Mouse (Mus musculus): Measurements from ENCODE around the gene Kif1bp.
"Not testable (repeated sequence)": the region's sequence is repeated elsewhere in the genome, so short reads cannot be mapped to it uniquely, and the experiment has no call there.

Gene Kif1bp

GRCm38 (mm10) chr10:62578338-62579100 lies at the start of gene Kif1bp:
Gene Kif1bp, minus strand, starts transcription at chr10:62578457.
- in situ Hi-C loops (cut with MseI, MboI): no loop called here

GRCm38 (mm10) chr10:62604161-62604560 lies 25.9 kb upstream of the Kif1bp start:
- in situ Hi-C loops (cut with MseI, MboI): no loop called here

GRCm38 (mm10) chr10:62603233-62604030 lies 25.2 kb upstream of the Kif1bp start:
- in situ Hi-C loops (cut with MseI, MboI): no loop called here

- in situ Hi-C loops (cut with MseI, MboI): no loop called here
Measured at GRCm38 (mm10) chr10:62602177-62603040, 24.2 kb upstream of the Kif1bp start, which contains the start of gene Ddx21. Gene Ddx21, minus strand, starts transcription at chr10:62602281.

- in situ Hi-C loops (cut with MseI, MboI): no loop called here
Measured at GRCm38 (mm10) chr10:62601833-62602176, 23.5 kb upstream of the Kif1bp start.

GRCm38 (mm10) chr10:62601053-62601791 lies 23.0 kb upstream of the Kif1bp start:
- in situ Hi-C loops (cut with MseI, MboI): no loop called here

GRCm38 (mm10) chr10:62600056-62600455 lies 21.8 kb upstream of the Kif1bp start:
- in situ Hi-C loops (cut with MseI, MboI): no loop called here

- in situ Hi-C loops (cut with MseI, MboI): not testable (repeated sequence)
Measured at GRCm38 (mm10) chr10:62599311-62599710, 21.1 kb upstream of the Kif1bp start.

GRCm38 (mm10) chr10:62592496-62592895 lies 14.2 kb upstream of the Kif1bp start:
- in situ Hi-C loops (cut with MseI, MboI): no loop called here

GRCm38 (mm10) chr10:62590200-62590599 lies 11.9 kb upstream of the Kif1bp start:
- in situ Hi-C loops (cut with MseI, MboI): no loop called here

- in situ Hi-C loops (cut with MseI, MboI): no loop called here
Measured at GRCm38 (mm10) chr10:62588616-62589015, 10.4 kb upstream of the Kif1bp start.

- in situ Hi-C loops (cut with MseI, MboI): no loop called here
Measured at GRCm38 (mm10) chr10:62583245-62583644, 5.0 kb upstream of the Kif1bp start.

GRCm38 (mm10) chr10:62582701-62583100 lies 4.4 kb upstream of the Kif1bp start:
- in situ Hi-C loops (cut with MseI, MboI): no loop called here

- in situ Hi-C loops (cut with MseI, MboI): no loop called here
Measured at GRCm38 (mm10) chr10:62582263-62582662, 4.0 kb upstream of the Kif1bp start.

GRCm38 (mm10) chr10:62579129-62579528 lies 872 bp upstream of the Kif1bp start:
- in situ Hi-C loops (cut with MseI, MboI): not testable (repeated sequence)

GRCm38 (mm10) chr10:62577673-62578337 lies 452 bp downstream of the Kif1bp start:
- in situ Hi-C loops (cut with MseI, MboI): no loop called here

GRCm38 (mm10) chr10:62575001-62575400 lies 3.3 kb downstream of the Kif1bp start:
- in situ Hi-C loops (cut with MseI, MboI): no loop called here

GRCm38 (mm10) chr10:62570126-62570871 lies 8.0 kb downstream of the Kif1bp start:
- in situ Hi-C loops (cut with MseI, MboI): no loop called here

- in situ Hi-C loops (cut with MseI, MboI): no loop called here
Measured at GRCm38 (mm10) chr10:62568861-62569260, 9.4 kb downstream of the Kif1bp start.

GRCm38 (mm10) chr10:62557736-62558135 lies 20.5 kb downstream of the Kif1bp start:
- in situ Hi-C loops (cut with MseI, MboI): no loop called here

Measured in mouse trophoblast stem cell (cell line).